Mouse (Mus musculus): ENCODE measurements around the gene Trim7.

- TF ChIP-seq USF1 (IDR thresholded peaks at IDR 0.05; ENCODE audit: low read depth) (no peak), MYOG (IDR thresholded peaks at IDR 0.05; ENCODE audit: control insufficient read depth, extremely low read depth, insufficient read length) (no peak), CTCF (IDR thresholded peaks at IDR 0.05; ENCODE audit: control insufficient read depth, insufficient read depth, insufficient read length) (no peak), MYOD1 (IDR thresholded peaks at IDR 0.05; ENCODE audit: control insufficient read depth, insufficient read length, low read depth) (no peak), CEBPB (IDR thresholded peaks at IDR 0.05; ENCODE audit: low read depth) (no peak)
These were observed 30.7 kb upstream of the Trim7 start for GRCm38 (mm10) chr11:48795221-48795620.

All from C2C12 (cell line).